Mouse (Mus musculus): Measurements from ENCODE around the gene Mars.

- TF ChIP-seq CTCF (IDR thresholded peaks at IDR 0.05; ENCODE audit: control insufficient read depth, insufficient read depth, low read length) (no peak), POLR2A (IDR thresholded peaks at IDR 0.05; ENCODE audit: borderline replicate concordance, control insufficient read depth, low read depth, low read length) (no peak)
These were observed 11.7 kb upstream of the Mars start for GRCm38 (mm10) chr10:127323131-127323855.
